Mouse (Mus musculus) ES-E14 (cell line): ENCODE data around the gene Rag2. TPM values are rescaled to one million over a fixed set of nuclear protein-coding genes. Genes with fewer than 3 reads are reported as not detected.

ENCODE experiments used
- DNase-seq: peaks from one replicate; pipeline ENCODE4 v3.0.0-alpha.2; 2013; ENCODE audit warnings: low read depth, low spot score
- H3K27ac ChIP-seq: 2 replicates; pipeline ENCODE4 v1.5.1; 2012; ENCODE audit warnings: low read depth, mild to moderate bottlenecking, low read length, moderate library complexity, mixed read lengths; ENCODE audit not compliant: poor library complexity, insufficient read depth, severe bottlenecking
- H3K36me3 ChIP-seq: 2 replicates; pipeline ENCODE4 v1.6.1; 2012; ENCODE audit warnings: mild to moderate bottlenecking, low read length, moderate library complexity, mixed read lengths; ENCODE audit not compliant: control insufficient read depth, poor library complexity, insufficient read depth, severe bottlenecking
- H3K4me1 ChIP-seq, 2 experiments: fragments of 150-350 bp in 1 of 2; sonication (generic) in 1 of 2; 2 replicates each; pipeline ENCODE4 v1.6.1; 2012; ENCODE audit warnings: low read length in 2 of 2, mild to moderate bottlenecking in 1 of 2, mixed read lengths in 1 of 2; ENCODE audit not compliant: control insufficient read depth in 2 of 2, insufficient read depth in 2 of 2, poor library complexity in 1 of 2
- H3K4me3 ChIP-seq, 2 experiments: fragments of 150-350 bp in 1 of 2; sonication (generic) in 1 of 2; 2 replicates each; pipeline ENCODE4 v1.5.1; 2012; ENCODE audit warnings: low read length in 2 of 2, low read depth in 1 of 2, mild to moderate bottlenecking in 1 of 2, mixed read lengths in 1 of 2; ENCODE audit not compliant: insufficient read depth in 1 of 2, poor library complexity in 1 of 2, severe bottlenecking in 1 of 2
- H3K9ac ChIP-seq: 2 replicates; pipeline ENCODE4 v1.6.1; 2012; ENCODE audit warnings: low read depth, mild to moderate bottlenecking, low read length, mixed read lengths; ENCODE audit not compliant: poor library complexity, insufficient read depth, severe bottlenecking
- H3K9me3 ChIP-seq: fragments of 150-350 bp; sonication (generic); 2 replicates; pipeline ENCODE4 v1.6.1; 2012; ENCODE audit warnings: low read depth, mild to moderate bottlenecking, low read length; ENCODE audit not compliant: control insufficient read depth, insufficient read depth
- CHD2 ChIP-seq: IDR thresholded peaks from 2 replicates; pipeline ENCODE4 v1.6.1; 2014; ENCODE audit warnings: mild to moderate bottlenecking, low read depth, low read length, inconsistent platforms
- HCFC1 ChIP-seq: IDR thresholded peaks from 2 replicates; pipeline ENCODE4 v1.6.1; 2012; ENCODE audit warnings: low read length, inconsistent platforms, borderline replicate concordance; ENCODE audit not compliant: insufficient read depth
- MAFK ChIP-seq: IDR thresholded peaks from 2 replicates; pipeline ENCODE4 v1.6.1; 2014; ENCODE audit warnings: mild to moderate bottlenecking, low read depth, low read length, inconsistent platforms; ENCODE audit not compliant: insufficient read depth
- ZC3H11A ChIP-seq: IDR thresholded peaks from 2 replicates; pipeline ENCODE4 v1.6.1; 2012; ENCODE audit warnings: low read depth, mild to moderate bottlenecking, inconsistent platforms, low read length, borderline replicate concordance
- ZNF384 ChIP-seq: IDR thresholded peaks from 2 replicates; pipeline ENCODE4 v1.6.1; 2012; ENCODE audit warnings: low read depth, low read length, inconsistent platforms
- in situ Hi-C, 2 experiments: fragments of 600-800 bp; cut with MboI; formaldehyde crosslinking; loops; one replicate each; pipeline ENCODE4 v1.15.1; 2025; ENCODE audit warnings: low sequenced_read_pairs in 2 of 2, inconsistent platforms in 1 of 2; ENCODE audit not compliant: unreplicated experiment in 2 of 2
- total RNA-seq: library from RNA; depleted of rRNA; stranded (reverse); fragments of 300-350 nt; gene quantifications from 2 replicates; pipeline ENCODE4 v1.2.3, GENCODE M21; 2012

Rag2 gene
- total RNA-seq, 1 experiment, result not detected

- in situ Hi-C loops, result no loop called here
- Histone ChIP-seq H3K4me3 (no peak overlapping the region), H3K4me1 (no peaks in the 10 kb centered on the region; a peak in 1 of 4 replicates), H3K27ac (no peak overlapping the region), H3K9ac (no peak overlapping the region), H3K36me3 (no peaks in the 10 kb centered on the region), H3K9me3 (no peaks in the 10 kb centered on the region)
- TF ChIP-seq HCFC1 (no peak), ZC3H11A (no peak), ZNF384 (no peak), CHD2 (no peak), MAFK (no peak)
- DNase-seq, result no peak
Measured at GRCm38 (mm10) chr2:101608232-101608894, 16.2 kb upstream of the Rag2 start.

- TF ChIP-seq MAFK (no peak), ZC3H11A (no peak), HCFC1 (no peak), CHD2 (no peak), ZNF384 (no peak)
- no peak overlapping the region for H3K9ac ChIP-seq
Measured at GRCm38 (mm10) chr2:101610861-101611260, 13.7 kb upstream of the Rag2 start.

GRCm38 (mm10) chr2:101615464-101616305 lies 8.8 kb upstream of the Rag2 start:
- TF ChIP-seq ZNF384 (no peak), CHD2 (no peak), ZC3H11A (no peak), HCFC1 (no peak), MAFK (no peak)
- H3K27ac ChIP-seq, result no peak overlapping the region
- DNase-seq, result no peak
- no peaks in the 10 kb centered on the region for H3K4me1 ChIP-seq
- no peaks in the 10 kb centered on the region for H3K36me3 ChIP-seq
- H3K4me3 ChIP-seq, result no peak overlapping the region
- no peaks in the 10 kb centered on the region for H3K9me3 ChIP-seq
- no peak overlapping the region for H3K9ac ChIP-seq
- in situ Hi-C loops, result no loop called here

More at GRCm38 (mm10) chr2:101610861-101611260, 13.7 kb upstream of the Rag2 start:
- Histone ChIP-seq H3K4me1 (no peaks in the 10 kb centered on the region), H3K36me3 (no peaks in the 10 kb centered on the region), H3K4me3 (no peak overlapping the region), H3K27ac (no peak overlapping the region), H3K9me3 (no peaks in the 10 kb centered on the region)
- DNase-seq, result no peak
- in situ Hi-C loops, result no loop called here

GRCm38 (mm10) chr2:101618373-101618772 lies 6.1 kb upstream of the Rag2 start:
- H3K36me3 ChIP-seq, result no peaks in the 10 kb centered on the region
- TF ChIP-seq MAFK (no peak), ZC3H11A (no peak), ZNF384 (no peak), CHD2 (no peak), HCFC1 (no peak)
- no peak overlapping the region for H3K27ac ChIP-seq
- H3K9ac ChIP-seq, result no peak overlapping the region
- H3K4me3 ChIP-seq, result no peak overlapping the region
- no peaks in the 10 kb centered on the region for H3K4me1 ChIP-seq
- in situ Hi-C loops, result no loop called here
- H3K9me3 ChIP-seq, result no peaks in the 10 kb centered on the region
- no peak for DNase-seq
